Mouse (Mus musculus) kidney, embryonic 15.5 days (tissue): Measurements from ENCODE around the gene Rpl12. TPM values are rescaled to one million over a fixed set of nuclear protein-coding genes. Genes with fewer than 3 reads are reported as not detected.

Experiments used
- ATAC-seq: fragments of 200-750 bp; cut with Nextera tagmentation; replicated peaks from 2 replicates; pipeline ENCODE4 v1.8.0; 2017; ENCODE audit warnings: moderate TSS enrichment; ENCODE audit not compliant: low FRiP score
- H3K27ac ChIP-seq: fragments of 300-500 bp; sonication (generic); 2 replicates; pipeline ENCODE4 v1.5.1; 2015; ENCODE audit warnings: mild to moderate bottlenecking, inconsistent platforms
- H3K27me3 ChIP-seq: fragments of 300-500 bp; sonication (generic); 2 replicates; pipeline ENCODE4 v1.6.1; 2015; ENCODE audit warnings: inconsistent platforms
- H3K36me3 ChIP-seq: fragments of 300-500 bp; sonication (generic); 2 replicates; pipeline ENCODE4 v1.6.1; 2015; ENCODE audit warnings: inconsistent platforms
- H3K4me1 ChIP-seq: fragments of 300-500 bp; sonication (generic); 2 replicates; pipeline ENCODE4 v1.6.1; 2015; ENCODE audit warnings: inconsistent platforms
- H3K4me2 ChIP-seq: fragments of 300-500 bp; sonication (generic); 2 replicates; pipeline ENCODE4 v1.6.1; 2015; ENCODE audit warnings: moderate library complexity, mild to moderate bottlenecking, inconsistent platforms
- H3K4me3 ChIP-seq: fragments of 300-500 bp; sonication (generic); replicated peaks from 2 replicates; pipeline ENCODE4 v1.5.1; 2015; ENCODE audit warnings: mild to moderate bottlenecking, inconsistent platforms
- H3K9ac ChIP-seq: fragments of 300-500 bp; sonication (generic); 2 replicates; pipeline ENCODE4 v1.6.1; 2015; ENCODE audit warnings: mild to moderate bottlenecking, inconsistent platforms
- H3K9me3 ChIP-seq: fragments of 300-500 bp; sonication (generic); replicated peaks from 2 replicates; pipeline ENCODE4 v1.6.1; 2016; ENCODE audit warnings: inconsistent platforms
- WGBS: fragments of 180-500 bp; shearing (Covaris S2); methylation state at CpG from one replicate; pipeline ENCODE4 v1.1.7; 2015; ENCODE audit warnings: mixed read lengths; 5-methylcytosine and 5-hydroxymethylcytosine counted together
- polyA plus RNA-seq: library from polyadenylated mRNA; unstranded; fragments of >200 nt; fragmentation: Nextera tagmentation; extraction: Ambion mirVana; gene quantifications from 2 replicates; pipeline ENCODE4 v1.2.1, GENCODE M21; 2015

The Rpl12 gene
- polyA plus RNA-seq, 1 experiment from 2014 or later = 204 TPM

GRCm38 (mm10) chr2:32968024-32968614 is 6.8 kb downstream of the Rpl12 start:
- Histone ChIP-seq H3K4me3 (peak overlapping the region; percentile 56), H3K36me3 (peaks cover 28% of the 10 kb centered on the region), H3K4me1 (peaks cover 44% of the 10 kb centered on the region), H3K27ac (peak overlapping the region; percentile 99; the same call in 1 of the 2 replicates), H3K9ac (peak overlapping the region; percentile 81; the same call in 1 of the 2 replicates), H3K4me2 (peak overlapping the region; percentile 90), H3K9me3 (no peaks in the 10 kb centered on the region), H3K27me3 (no peaks in the 10 kb centered on the region)
- ATAC-seq = no peak
- WGBS = 83% methylated on average over 9 of the region's 9 CpGs

GRCm38 (mm10) chr2:32969326-32969725 is 8.0 kb downstream of the Rpl12 start:
- no peak for ATAC-seq
- Histone ChIP-seq H3K27me3 (no peaks in the 10 kb centered on the region), H3K4me2 (no peak overlapping the region), H3K4me1 (peaks cover 32% of the 10 kb centered on the region), H3K9me3 (no peaks in the 10 kb centered on the region), H3K4me3 (no peak overlapping the region), H3K9ac (no peak overlapping the region), H3K27ac (no peak overlapping the region), H3K36me3 (peaks cover 28% of the 10 kb centered on the region)
- 84% methylated on average over 8 of the region's 8 CpGs for WGBS

GRCm38 (mm10) chr2:32971235-32971634 is 9.9 kb downstream of the Rpl12 start:
- Histone ChIP-seq H3K9me3 (no peaks in the 10 kb centered on the region), H3K27ac (no peak overlapping the region), H3K9ac (no peak overlapping the region), H3K4me1 (peaks cover 16% of the 10 kb centered on the region), H3K4me3 (no peak overlapping the region), H3K27me3 (no peaks in the 10 kb centered on the region), H3K4me2 (no peak overlapping the region), H3K36me3 (peaks cover 38% of the 10 kb centered on the region)
- no peak for ATAC-seq
- WGBS = 54% methylated on average over 9 of the region's 9 CpGs

- H3K27me3 ChIP-seq = no peaks in the 10 kb centered on the region
- WGBS = 87% methylated on average over 8 of the region's 8 CpGs
- no peak overlapping the region for H3K9ac ChIP-seq
- H3K4me3 ChIP-seq = no peak overlapping the region
- peaks cover 47% of the 10 kb centered on the region for H3K36me3 ChIP-seq
- H3K9me3 ChIP-seq = no peaks in the 10 kb centered on the region
- no peak overlapping the region for H3K27ac ChIP-seq
- H3K4me2 ChIP-seq = no peak overlapping the region
- H3K4me1 ChIP-seq = no peaks in the 10 kb centered on the region
- no peak for ATAC-seq
Observed at GRCm38 (mm10) chr2:32974216-32974615, 12.9 kb downstream of the Rpl12 start.

- H3K36me3 ChIP-seq = peaks cover 47% of the 10 kb centered on the region
- ATAC-seq = no peak
- no peak overlapping the region for H3K4me2 ChIP-seq
- H3K9ac ChIP-seq = no peak overlapping the region
- H3K27ac ChIP-seq = no peak overlapping the region
- H3K4me3 ChIP-seq = no peak overlapping the region
- peaks cover 13% of the 10 kb centered on the region for H3K4me1 ChIP-seq
- H3K27me3 ChIP-seq = no peaks in the 10 kb centered on the region
- WGBS = 83% methylated on average over 5 of the region's 5 CpGs
- no peaks in the 10 kb centered on the region for H3K9me3 ChIP-seq
Observed at GRCm38 (mm10) chr2:32977114-32977513, 15.8 kb downstream of the Rpl12 start.

- Histone ChIP-seq H3K4me3 (no peak overlapping the region), H3K4me1 (peaks cover 21% of the 10 kb centered on the region), H3K36me3 (peaks cover 33% of the 10 kb centered on the region), H3K9me3 (no peaks in the 10 kb centered on the region), H3K27me3 (no peaks in the 10 kb centered on the region), H3K4me2 (no peak overlapping the region), H3K9ac (no peak overlapping the region), H3K27ac (no peak overlapping the region)
- ATAC-seq = no peak
- 77% methylated on average over 3 of the region's 3 CpGs for WGBS
Observed at GRCm38 (mm10) chr2:32978675-32979074, 17.3 kb downstream of the Rpl12 start.

- Histone ChIP-seq H3K4me3 (no peak overlapping the region), H3K27ac (no peak overlapping the region), H3K4me1 (peaks cover 21% of the 10 kb centered on the region), H3K36me3 (peaks cover 23% of the 10 kb centered on the region), H3K4me2 (no peak overlapping the region), H3K27me3 (no peaks in the 10 kb centered on the region), H3K9me3 (no peaks in the 10 kb centered on the region), H3K9ac (no peak overlapping the region)
- WGBS = 80% methylated on average over 7 of the region's 7 CpGs
- no peak for ATAC-seq
Observed at GRCm38 (mm10) chr2:32979675-32980074, 18.3 kb downstream of the Rpl12 start.

- Histone ChIP-seq H3K9me3 (no peaks in the 10 kb centered on the region), H3K27ac (peak overlapping the region; percentile 75), H3K9ac (peak overlapping the region; percentile 89), H3K4me2 (peak overlapping the region; percentile 99), H3K36me3 (peaks cover 8% of the 10 kb centered on the region; the same call in 1 of the 2 replicates), H3K4me1 (peaks cover 21% of the 10 kb centered on the region), H3K4me3 (peak overlapping the region; percentile 87), H3K27me3 (no peaks in the 10 kb centered on the region)
- ATAC-seq = peak; percentile 46
- under 1% methylated on average over 23 of the region's 23 CpGs for whole genome bisulfite sequencing
Observed at GRCm38 (mm10) chr2:32981281-32981680, 19.9 kb downstream of the Rpl12 start.

GRCm38 (mm10) chr2:32981725-32982271 is 20.4 kb downstream of the Rpl12 start, which contains the start of gene Slc2a8:
Gene Slc2a8, minus strand, starts transcription at chr2:32982083.
- peaks cover 21% of the 10 kb centered on the region for H3K4me1 ChIP-seq
- H3K4me3 ChIP-seq = peak within 1 kb of the TSS; percentile 87
- peak within 1 kb of the TSS; percentile 89 for H3K9ac ChIP-seq
- under 1% methylated on average over 50 of the region's 50 CpGs for WGBS
- H3K27me3 ChIP-seq = no peaks in the 10 kb centered on the region
- peak within 1 kb of the TSS; percentile 75 for H3K27ac ChIP-seq
- H3K4me2 ChIP-seq = peak within 1 kb of the TSS; percentile 99
- ATAC-seq = peak; percentile 99
- H3K9me3 ChIP-seq = no peaks in the 10 kb centered on the region
- peaks cover 3% of the 10 kb centered on the region; the same call in 1 of the 2 replicates for H3K36me3 ChIP-seq

GRCm38 (mm10) chr2:32982700-32983099 is 21.3 kb downstream of the Rpl12 start:
- peaks cover 21% of the 10 kb centered on the region for H3K4me1 ChIP-seq
- H3K9ac ChIP-seq = 0 out of 2 replicates have a peak overlapping the region, but pooled peaks have one; percentile 11
- peak overlapping the region; percentile 99 for H3K4me2 ChIP-seq
- H3K27me3 ChIP-seq = no peaks in the 10 kb centered on the region
- H3K27ac ChIP-seq = peak overlapping the region; percentile 54; the same call in 1 of the 2 replicates
- peak overlapping the region; percentile 87 for H3K4me3 ChIP-seq
- no peak for ATAC-seq
- 0 out of 2 replicates have a peak, but pooled peaks cover 3% of the 10 kb centered on the region for H3K36me3 ChIP-seq
- 2% methylated on average over 4 of the region's 4 CpGs for WGBS
- no peaks in the 10 kb centered on the region for H3K9me3 ChIP-seq

GRCm38 (mm10) chr2:32983617-32984016 is 22.3 kb downstream of the Rpl12 start:
- Histone ChIP-seq H3K27ac (no peak overlapping the region), H3K36me3 (0 out of 2 replicates have a peak, but pooled peaks cover under 1% of the 10 kb centered on the region), H3K27me3 (no peaks in the 10 kb centered on the region), H3K4me3 (no peak overlapping the region), H3K4me2 (peak overlapping the region; percentile 99; the same call in 1 of the 2 replicates), H3K9ac (no peak overlapping the region), H3K9me3 (no peaks in the 10 kb centered on the region), H3K4me1 (peaks cover 21% of the 10 kb centered on the region)
- 41% methylated on average over 6 of the region's 6 CpGs for WGBS
- no peak for ATAC-seq

GRCm38 (mm10) chr2:32985844-32986243 is 24.5 kb downstream of the Rpl12 start:
- peaks cover 16% of the 10 kb centered on the region for H3K4me1 ChIP-seq
- H3K9me3 ChIP-seq = no peaks in the 10 kb centered on the region
- WGBS = 69% methylated on average over 8 of the region's 8 CpGs
- no peaks in the 10 kb centered on the region for H3K36me3 ChIP-seq
- no peak for ATAC-seq
- H3K9ac ChIP-seq = no peak overlapping the region
- H3K27me3 ChIP-seq = no peaks in the 10 kb centered on the region
- no peak overlapping the region for H3K4me2 ChIP-seq
- no peak overlapping the region for H3K4me3 ChIP-seq
- no peak overlapping the region for H3K27ac ChIP-seq
